In genomic region chr1:155027583-155027982, GRCm38 (mm10) we compare ENCODE assay signal across 8 mouse cellular contexts.
A peak's percentile ranks its signal among the peaks of the same experiment; 100 is the strongest.
DNase-seq lines count a peak whose midpoint lies in the region; ATAC-seq lines count a peak whose summit lies in the region.

No protein-coding gene starts in this region.

- H3K9ac ChIP-seq in heart, embryonic 11.5 days (ENCODE audit: low read depth, low read length) = no peak overlapping the region
- no peak overlapping the region for H3K9ac ChIP-seq in midbrain, embryonic 13.5 days (replicated peaks)

- peaks cover 30% of the 10 kb centered on the region for H3K4me1 ChIP-seq in heart, embryonic 11.5 days (ENCODE audit: control insufficient read depth, insufficient read depth, low read length)
- peaks cover 59% of the 10 kb centered on the region for H3K4me1 ChIP-seq in embryonic facial prominence, embryonic 10.5 days
- peaks cover 25% of the 10 kb centered on the region for H3K4me1 ChIP-seq in midbrain, embryonic 13.5 days (replicated peaks)

- H3K27ac ChIP-seq in heart, embryonic 11.5 days (ENCODE audit: low read depth, low read length) = no peak overlapping the region
- 0 out of 2 replicates have a peak overlapping the region, but pooled peaks have one; percentile 27 for H3K27ac ChIP-seq in embryonic facial prominence, embryonic 10.5 days (replicated peaks)
- no peak overlapping the region for H3K27ac ChIP-seq in midbrain, embryonic 13.5 days

- H3K4me2 ChIP-seq in heart, embryonic 11.5 days = no peak overlapping the region
- no peak overlapping the region for H3K4me2 ChIP-seq in midbrain, embryonic 13.5 days (replicated peaks)

- no peak for DNase-seq in heart, postnatal 14 days
- DNase-seq in CD4-positive, CD25-positive, alpha-beta regulatory T cell, adult 2 months (ENCODE audit: low read depth, low spot score) = peak; percentile 97
- DNase-seq in embryonic facial prominence, embryonic 10.5 days (ENCODE audit: low spot score) = peak; percentile 49
- peak; percentile 61 to 70 for DNase-seq in kidney, postnatal 25 days
- peak; percentile 72 to 78 for DNase-seq in thymus, postnatal 10 days (ENCODE audit: low spot score in 2 of 2)

- H3K9me3 ChIP-seq in heart, embryonic 11.5 days (replicated peaks; ENCODE audit: control insufficient read depth, low read length) = no peaks in the 10 kb centered on the region
- no peaks in the 10 kb centered on the region for H3K9me3 ChIP-seq in embryonic facial prominence, embryonic 10.5 days
- H3K9me3 ChIP-seq in midbrain, embryonic 13.5 days = no peaks in the 10 kb centered on the region

- ATAC-seq in heart, embryonic 11.5 days (replicated peaks; ENCODE audit: insufficient number of reproducible peaks, low FRiP score, low TSS enrichment) = peak; percentile 18; the same call in 1 of the 2 replicates
- ATAC-seq in megakaryocyte progenitor cell, adult 5-6 weeks (replicated peaks; ENCODE audit: poor library complexity) = peak; percentile 69
- no peak for ATAC-seq in midbrain, embryonic 13.5 days

- intact Hi-C loops in heart, postnatal 14 days (cut with DNase I) = loop anchor here (2.0 to 10.0 kb wide), 2 partner anchors 253 to 507 kb away; no protein-coding TSS in a partner anchor

- 0 out of 2 replicates have a peak, but pooled peaks cover 4% of the 10 kb centered on the region for H3K27me3 ChIP-seq in heart, embryonic 11.5 days (ENCODE audit: control insufficient read depth, insufficient read depth, low read length)
- H3K27me3 ChIP-seq in embryonic facial prominence, embryonic 10.5 days (replicated peaks; ENCODE audit: low read depth, poor library complexity, severe bottlenecking) = peaks cover 24% of the 10 kb centered on the region
- 0 out of 2 replicates have a peak, but pooled peaks cover 2% of the 10 kb centered on the region for H3K27me3 ChIP-seq in midbrain, embryonic 13.5 days

- 45% methylated on average over 8 of the region's 8 CpGs for WGBS in heart, embryonic 11.5 days (ENCODE audit: insufficient replicate concordance)
- WGBS in embryonic facial prominence, embryonic 10.5 days = 56% methylated on average over 8 of the region's 8 CpGs
- 57% methylated on average over 8 of the region's 8 CpGs for WGBS in midbrain, embryonic 13.5 days

- H3K36me3 ChIP-seq in heart, embryonic 11.5 days (ENCODE audit: control insufficient read depth, insufficient read depth, low read length) = no peaks in the 10 kb centered on the region
- H3K36me3 ChIP-seq in embryonic facial prominence, embryonic 10.5 days (replicated peaks) = no peaks in the 10 kb centered on the region
- H3K36me3 ChIP-seq in midbrain, embryonic 13.5 days = no peaks in the 10 kb centered on the region

- no peak overlapping the region for H3K4me3 ChIP-seq in heart, embryonic 11.5 days (ENCODE audit: low read depth, low read length)
- H3K4me3 ChIP-seq in embryonic facial prominence, embryonic 10.5 days = no peak overlapping the region
- no peak overlapping the region for H3K4me3 ChIP-seq in midbrain, embryonic 13.5 days (replicated peaks)

Comparison
In these comparisons a context has a peak if more than half of its experiments do, and no peak if none do; other contexts are left out.
1. DNase-seq: peak in CD4-positive, CD25-positive, alpha-beta regulatory T cell, adult 2 months (single experiment), embryonic facial prominence, embryonic 10.5 days (single experiment), kidney, postnatal 25 days (2 of 2) and thymus, postnatal 10 days (2 of 2); none in heart, postnatal 14 days (0 of 2).